Mouse (Mus musculus) erythroblast, embryonic 14.5 days (primary cell): ENCODE measurements around the gene Pnlip.

Experiments
- GATA1 ChIP-seq: IDR thresholded peaks from 2 replicates; pipeline ENCODE4 v1.6.1; 2012; ENCODE audit warnings: low read length, inconsistent platforms, mixed read lengths
- TAL1 ChIP-seq: IDR thresholded peaks from 3 replicates; pipeline ENCODE4 v1.6.1; 2012; ENCODE audit warnings: low read length, inconsistent platforms, mixed read lengths

DNA sequence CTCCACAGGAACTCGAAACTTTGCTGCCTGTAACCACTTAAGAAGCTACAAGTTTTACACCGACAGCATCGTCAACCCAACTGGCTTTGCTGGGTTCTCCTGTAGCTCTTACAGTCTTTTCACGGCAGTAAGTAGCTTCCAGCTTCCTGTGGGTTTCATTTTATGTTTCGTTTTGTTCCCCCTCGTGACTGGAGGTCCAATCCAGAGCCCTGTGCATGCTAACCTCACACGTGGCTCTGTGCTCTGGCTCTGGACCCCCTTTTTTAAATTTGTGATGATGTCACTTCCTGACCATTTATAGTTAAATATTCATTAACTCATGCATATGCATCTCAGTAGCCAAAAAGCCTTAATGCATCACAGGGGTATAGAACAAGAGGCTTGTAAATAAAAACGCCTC lies 24.8 kb downstream of the Pnlip start:
- no peak for TF ChIP-seq GATA1
- TF ChIP-seq TAL1: no peak
